Mouse (Mus musculus) ES-Bruce4 (cell line): ENCODE measurements around the gene Exoc4. TPM values are rescaled to one million over a fixed set of nuclear protein-coding genes. Genes with fewer than 3 reads are reported as not detected.

ENCODE experiments used
- H3K27ac ChIP-seq: 2 replicates; pipeline ENCODE4 v1.5.1; 2012; ENCODE audit warnings: low read length, inconsistent platforms; ENCODE audit not compliant: insufficient read depth
- H3K27me3 ChIP-seq: 2 replicates; pipeline ENCODE4 v1.6.1; 2012; ENCODE audit warnings: mild to moderate bottlenecking, low read length, inconsistent platforms; ENCODE audit not compliant: control insufficient read depth, poor library complexity, insufficient read depth, severe bottlenecking
- H3K36me3 ChIP-seq: 2 replicates; pipeline ENCODE4 v1.6.1; 2012; ENCODE audit warnings: inconsistent platforms, mild to moderate bottlenecking, low read length, moderate library complexity; ENCODE audit not compliant: control insufficient read depth, poor library complexity, insufficient read depth, severe bottlenecking
- H3K4me1 ChIP-seq: one replicate; pipeline ENCODE4 v1.8.1; 2011; ENCODE audit warnings: low read length; ENCODE audit not compliant: control insufficient read depth, insufficient read depth
- H3K4me3 ChIP-seq: 2 replicates; pipeline ENCODE4 v1.5.1; 2011; ENCODE audit warnings: low read depth, mild to moderate bottlenecking, low read length
- H3K9ac ChIP-seq: 2 replicates; pipeline ENCODE4 v1.6.1; 2012; ENCODE audit warnings: low read depth, mild to moderate bottlenecking, inconsistent platforms; ENCODE audit not compliant: poor library complexity, severe bottlenecking
- H3K9me3 ChIP-seq: replicated peaks from 2 replicates; pipeline ENCODE4 v1.6.1; 2012; ENCODE audit warnings: mild to moderate bottlenecking, low read length, inconsistent platforms; ENCODE audit not compliant: control insufficient read depth, poor library complexity, insufficient read depth, severe bottlenecking
- CTCF ChIP-seq: IDR thresholded peaks from one replicate; pipeline ENCODE4 v1.8.1; 2011; ENCODE audit warnings: low read depth, low read length
- EP300 ChIP-seq: IDR thresholded peaks from 2 replicates; pipeline ENCODE4 v1.6.1; 2011; ENCODE audit warnings: low read depth, low read length; ENCODE audit not compliant: insufficient read depth
- POLR2A ChIP-seq: IDR thresholded peaks from one replicate; pipeline ENCODE4 v1.8.1; 2011; ENCODE audit warnings: low read length; ENCODE audit not compliant: insufficient read depth
- polyA plus RNA-seq: library from polyadenylated mRNA; stranded (reverse); fragments of >200 nt; gene quantifications from 2 replicates; pipeline ENCODE4 v1.2.4, GENCODE M21; 2011; ENCODE audit warnings: low read depth; ENCODE audit not compliant: missing spikeins, insufficient read depth, insufficient read length

The Exoc4 gene
- polyA plus RNA-seq, 1 experiment: 158 TPM

- H3K9me3 ChIP-seq: no peaks in the 10 kb centered on the region
- no peaks in the 10 kb centered on the region for H3K27me3 ChIP-seq
- H3K4me1 ChIP-seq: no peaks in the 10 kb centered on the region
- H3K27ac ChIP-seq: no peak overlapping the region
- TF ChIP-seq POLR2A (no peak), EP300 (no peak), CTCF (no peak)
- no peaks in the 10 kb centered on the region for H3K36me3 ChIP-seq
- no peak overlapping the region for H3K9ac ChIP-seq
- H3K4me3 ChIP-seq: no peak overlapping the region
Measured at GRCm38 (mm10) chr6:33724596-33724995, 475.7 kb downstream of the Exoc4 start.

- Histone ChIP-seq H3K4me1 (no peaks in the 10 kb centered on the region), H3K27ac (no peak overlapping the region), H3K4me3 (no peak overlapping the region), H3K27me3 (no peaks in the 10 kb centered on the region), H3K9me3 (no peaks in the 10 kb centered on the region), H3K9ac (no peak overlapping the region), H3K36me3 (no peaks in the 10 kb centered on the region)
- TF ChIP-seq EP300 (no peak), CTCF (no peak), POLR2A (no peak)
Measured at GRCm38 (mm10) chr6:33727271-33727670, 478.4 kb downstream of the Exoc4 start.

GRCm38 (mm10) chr6:33732214-33732613 lies 483.3 kb downstream of the Exoc4 start:
- H3K9me3 ChIP-seq: no peaks in the 10 kb centered on the region
- no peak overlapping the region for H3K27ac ChIP-seq
- H3K4me1 ChIP-seq: no peaks in the 10 kb centered on the region
- no peak for TF ChIP-seq EP300
- no peak for TF ChIP-seq POLR2A
- TF ChIP-seq CTCF: no peak
- H3K27me3 ChIP-seq: no peaks in the 10 kb centered on the region
- H3K4me3 ChIP-seq: no peak overlapping the region
- H3K9ac ChIP-seq: no peak overlapping the region
- no peaks in the 10 kb centered on the region for H3K36me3 ChIP-seq

GRCm38 (mm10) chr6:33733602-33734001 lies 484.7 kb downstream of the Exoc4 start:
- Histone ChIP-seq H3K4me1 (no peaks in the 10 kb centered on the region), H3K4me3 (no peak overlapping the region), H3K9ac (no peak overlapping the region), H3K27me3 (no peaks in the 10 kb centered on the region), H3K27ac (no peak overlapping the region), H3K9me3 (no peaks in the 10 kb centered on the region), H3K36me3 (no peaks in the 10 kb centered on the region)
- no peak for TF ChIP-seq POLR2A
- TF ChIP-seq EP300: no peak
- TF ChIP-seq CTCF: no peak

- H3K9ac ChIP-seq: no peak overlapping the region
- no peaks in the 10 kb centered on the region for H3K36me3 ChIP-seq
- TF ChIP-seq POLR2A (no peak), CTCF (no peak), EP300 (no peak)
- H3K4me3 ChIP-seq: no peak overlapping the region
- H3K27ac ChIP-seq: no peak overlapping the region
- no peaks in the 10 kb centered on the region for H3K4me1 ChIP-seq
- no peaks in the 10 kb centered on the region for H3K9me3 ChIP-seq
- no peaks in the 10 kb centered on the region for H3K27me3 ChIP-seq
Measured at GRCm38 (mm10) chr6:33734032-33734431, 485.1 kb downstream of the Exoc4 start.

GRCm38 (mm10) chr6:33738857-33739291 lies 490.0 kb downstream of the Exoc4 start:
- TF ChIP-seq CTCF: no peak
- TF ChIP-seq POLR2A: no peak
- TF ChIP-seq EP300: no peak
- H3K4me1 ChIP-seq: no peaks in the 10 kb centered on the region
- no peaks in the 10 kb centered on the region for H3K27me3 ChIP-seq
- H3K4me3 ChIP-seq: no peak overlapping the region
- no peaks in the 10 kb centered on the region for H3K36me3 ChIP-seq
- H3K9me3 ChIP-seq: peaks cover 28% of the 10 kb centered on the region
- H3K27ac ChIP-seq: no peak overlapping the region
- no peak overlapping the region for H3K9ac ChIP-seq
